Mouse (Mus musculus) heart, embryonic 10.5 days (tissue): ENCODE results near the gene Eif3k. TPM values are rescaled to one million over a fixed set of nuclear protein-coding genes. Genes with fewer than 3 reads are reported as not detected.
A peak's percentile ranks its signal among the peaks of the same experiment; 100 is the strongest.
"Not testable (repeated sequence)": the region's sequence is repeated elsewhere in the genome, so short reads cannot be mapped to it uniquely, and the experiment has no call there.

ENCODE experiments used
- DNase-seq: peaks from one replicate; pipeline ENCODE4 v3.0.0-alpha.2; 2017; ENCODE audit warnings: low spot score
- H3K27ac ChIP-seq: fragments of 300-500 bp; sonication (generic); 2 replicates; pipeline ENCODE4 v1.5.1; 2016; ENCODE audit warnings: mild to moderate bottlenecking
- H3K27me3 ChIP-seq: fragments of 300-500 bp; sonication (generic); 2 replicates; pipeline ENCODE4 v1.6.1; 2016; ENCODE audit warnings: mild to moderate bottlenecking; ENCODE audit not compliant: poor library complexity, insufficient read depth, severe bottlenecking
- H3K36me3 ChIP-seq: fragments of 300-500 bp; sonication (generic); 2 replicates; pipeline ENCODE4 v1.6.1; 2016; ENCODE audit warnings: mild to moderate bottlenecking, moderate library complexity
- H3K4me1 ChIP-seq: fragments of 300-500 bp; sonication (generic); 2 replicates; pipeline ENCODE4 v1.6.1; 2016; ENCODE audit warnings: mild to moderate bottlenecking
- H3K4me3 ChIP-seq: fragments of 300-500 bp; sonication (generic); 2 replicates; pipeline ENCODE4 v1.5.1; 2016; ENCODE audit warnings: mild to moderate bottlenecking, moderate library complexity
- H3K9me3 ChIP-seq: fragments of 300-500 bp; sonication (generic); 2 replicates; pipeline ENCODE4 v1.6.1; 2016; ENCODE audit warnings: mild to moderate bottlenecking, moderate library complexity
- WGBS: fragments of 180-500 bp; shearing (Covaris S2); methylation state at CpG from one replicate; pipeline ENCODE4 v1.1.7; 2016; 5-methylcytosine and 5-hydroxymethylcytosine counted together
- polyA plus RNA-seq: library from polyadenylated mRNA; unstranded; fragments of >200 nt; fragmentation: Nextera tagmentation; extraction: Ambion mirVana; gene quantifications from 2 replicates; pipeline ENCODE4 v1.2.1, GENCODE M21; 2016

The Eif3k gene
- polyA plus RNA-seq, 1 experiment from 2014 or later: 329 TPM

- Histone ChIP-seq H3K4me3 (peak overlapping the region; percentile 74), H3K4me1 (peaks cover 28% of the 10 kb centered on the region), H3K9me3 (no peaks in the 10 kb centered on the region), H3K36me3 (peaks cover 24% of the 10 kb centered on the region), H3K27me3 (no peaks in the 10 kb centered on the region), H3K27ac (peak overlapping the region; percentile 89)
- 15% methylated on average over 19 of the region's 19 CpGs for WGBS
- DNase-seq: no peak
These were observed 780 bp upstream of the Eif3k start for GRCm38 (mm10) chr7:28982274-28983013.

GRCm38 (mm10) chr7:28977556-28977955, 4.1 kb downstream of the Eif3k start:
- H3K27ac ChIP-seq: no peak overlapping the region
- H3K4me1 ChIP-seq: peaks cover 11% of the 10 kb centered on the region
- no peaks in the 10 kb centered on the region for H3K27me3 ChIP-seq
- no peak for DNase-seq
- 87% methylated on average over 9 of the region's 9 CpGs for WGBS
- peaks cover 67% of the 10 kb centered on the region for H3K36me3 ChIP-seq
- H3K9me3 ChIP-seq: no peaks in the 10 kb centered on the region
- no peak overlapping the region for H3K4me3 ChIP-seq

GRCm38 (mm10) chr7:28973025-28973424, 8.6 kb downstream of the Eif3k start:
- Histone ChIP-seq H3K9me3 (no peaks in the 10 kb centered on the region), H3K27ac (no peak overlapping the region), H3K27me3 (no peaks in the 10 kb centered on the region), H3K4me3 (no peak overlapping the region), H3K4me1 (peaks cover 18% of the 10 kb centered on the region), H3K36me3 (peaks cover 77% of the 10 kb centered on the region)
- DNase-seq: no peak
- WGBS: 80% methylated on average over 8 of the region's 8 CpGs

- Histone ChIP-seq H3K27ac (no peak overlapping the region), H3K9me3 (no peaks in the 10 kb centered on the region), H3K4me1 (peaks cover 18% of the 10 kb centered on the region), H3K27me3 (no peaks in the 10 kb centered on the region), H3K4me3 (no peak overlapping the region), H3K36me3 (peaks cover 72% of the 10 kb centered on the region)
- peak; percentile 84 for DNase-seq
- 71% methylated on average over 8 of the region's 8 CpGs for WGBS
These were observed 9.1 kb downstream of the Eif3k start for GRCm38 (mm10) chr7:28972542-28972985.

- Histone ChIP-seq H3K27ac (no peak overlapping the region), H3K9me3 (no peaks in the 10 kb centered on the region), H3K27me3 (no peaks in the 10 kb centered on the region), H3K4me3 (no peak overlapping the region), H3K36me3 (peaks cover 65% of the 10 kb centered on the region), H3K4me1 (peaks cover 18% of the 10 kb centered on the region)
- 75% methylated on average over 6 of the region's 6 CpGs for WGBS
- no peak for DNase-seq
These were observed 9.8 kb downstream of the Eif3k start for GRCm38 (mm10) chr7:28971770-28972269.

- Histone ChIP-seq H3K9me3 (no peaks in the 10 kb centered on the region), H3K4me1 (peaks cover 18% of the 10 kb centered on the region), H3K36me3 (peaks cover 57% of the 10 kb centered on the region), H3K4me3 (no peak overlapping the region), H3K27me3 (no peaks in the 10 kb centered on the region), H3K27ac (no peak overlapping the region)
- no peak for DNase-seq
- 83% methylated on average over 7 of the region's 7 CpGs for WGBS
These were observed 10.6 kb downstream of the Eif3k start for GRCm38 (mm10) chr7:28971029-28971428.

GRCm38 (mm10) chr7:28969672-28970394, 11.8 kb downstream of the Eif3k start:
- 69% methylated on average over 12 of the region's 12 CpGs for WGBS
- H3K27ac ChIP-seq: no peak overlapping the region

GRCm38 (mm10) chr7:28969271-28969670, 12.4 kb downstream of the Eif3k start:
- WGBS: 86% methylated on average over 1 of the region's 1 CpGs
- peaks cover 43% of the 10 kb centered on the region for H3K36me3 ChIP-seq

More at GRCm38 (mm10) chr7:28969672-28970394, 11.8 kb downstream of the Eif3k start:
- no peaks in the 10 kb centered on the region for H3K9me3 ChIP-seq
- no peak overlapping the region for H3K4me3 ChIP-seq
- DNase-seq: no peak
- H3K4me1 ChIP-seq: peaks cover 18% of the 10 kb centered on the region
- H3K36me3 ChIP-seq: peaks cover 49% of the 10 kb centered on the region
- no peaks in the 10 kb centered on the region for H3K27me3 ChIP-seq

GRCm38 (mm10) chr7:28968120-28968519, 13.5 kb downstream of the Eif3k start:
- not testable (repeated sequence) for H3K27me3 ChIP-seq, H3K9me3 ChIP-seq, H3K27ac ChIP-seq, H3K4me3 ChIP-seq, DNase-seq
- H3K36me3 ChIP-seq: peaks cover 31% of the 10 kb centered on the region
- H3K4me1 ChIP-seq: peaks cover 24% of the 10 kb centered on the region
- WGBS: 90% methylated on average over 8 of the region's 8 CpGs

More at GRCm38 (mm10) chr7:28969271-28969670, 12.4 kb downstream of the Eif3k start:
- H3K27me3 ChIP-seq: no peaks in the 10 kb centered on the region
- no peak overlapping the region for H3K27ac ChIP-seq
- peaks cover 18% of the 10 kb centered on the region for H3K4me1 ChIP-seq
- no peak overlapping the region for H3K4me3 ChIP-seq
- no peak for DNase-seq
- no peaks in the 10 kb centered on the region for H3K9me3 ChIP-seq

- H3K27ac ChIP-seq: peak overlapping the region; percentile 67; the same call in 1 of the 2 replicates
- WGBS: 61% methylated on average over 4 of the region's 4 CpGs
- no peaks in the 10 kb centered on the region for H3K9me3 ChIP-seq
- H3K4me1 ChIP-seq: peaks cover 27% of the 10 kb centered on the region
- peaks cover 22% of the 10 kb centered on the region for H3K36me3 ChIP-seq
- H3K27me3 ChIP-seq: no peaks in the 10 kb centered on the region
- H3K4me3 ChIP-seq: no peak overlapping the region
- DNase-seq: no peak
These were observed 14.7 kb downstream of the Eif3k start for GRCm38 (mm10) chr7:28966751-28967505.

GRCm38 (mm10) chr7:28966181-28966580, 15.5 kb downstream of the Eif3k start:
- Histone ChIP-seq H3K27me3 (no peaks in the 10 kb centered on the region), H3K4me1 (peaks cover 23% of the 10 kb centered on the region), H3K27ac (no peak overlapping the region), H3K36me3 (peaks cover 14% of the 10 kb centered on the region), H3K4me3 (no peak overlapping the region), H3K9me3 (no peaks in the 10 kb centered on the region)
- 91% methylated on average over 4 of the region's 5 CpGs for WGBS
- DNase-seq: no peak

GRCm38 (mm10) chr7:28965346-28965840, 16.3 kb downstream of the Eif3k start:
- H3K4me3 ChIP-seq: no peak overlapping the region
- peaks cover 24% of the 10 kb centered on the region for H3K4me1 ChIP-seq
- DNase-seq: no peak
- H3K9me3 ChIP-seq: no peaks in the 10 kb centered on the region
- no peaks in the 10 kb centered on the region for H3K27me3 ChIP-seq
- H3K27ac ChIP-seq: no peak overlapping the region
- H3K36me3 ChIP-seq: peaks cover 6% of the 10 kb centered on the region; the same call in 1 of the 2 replicates
- 74% methylated on average over 5 of the region's 5 CpGs for WGBS
